Mouse (Mus musculus) common myeloid progenitor, adult 5-6 weeks (primary cell): ENCODE results near the gene Uhmk1. TPM values are rescaled to one million over a fixed set of nuclear protein-coding genes. Genes with fewer than 3 reads are reported as not detected.

Source experiments
- ATAC-seq: replicated peaks from 2 replicates; pipeline ENCODE4 v1.8.0; 2016; ENCODE audit warnings: low read depth, mild to moderate bottlenecking, moderate TSS enrichment, inconsistent platforms; ENCODE audit not compliant: poor library complexity, severe bottlenecking
- total RNA-seq: library from RNA; stranded (forward); fragments of 200-1000, 187-1606 nt; gene quantifications from 2 replicates; pipeline ENCODE4 v1.2.3, GENCODE M21; 2017

Uhmk1 gene
- total RNA-seq, 1 experiment from 2014 or later, result 71.6 TPM

DNA sequence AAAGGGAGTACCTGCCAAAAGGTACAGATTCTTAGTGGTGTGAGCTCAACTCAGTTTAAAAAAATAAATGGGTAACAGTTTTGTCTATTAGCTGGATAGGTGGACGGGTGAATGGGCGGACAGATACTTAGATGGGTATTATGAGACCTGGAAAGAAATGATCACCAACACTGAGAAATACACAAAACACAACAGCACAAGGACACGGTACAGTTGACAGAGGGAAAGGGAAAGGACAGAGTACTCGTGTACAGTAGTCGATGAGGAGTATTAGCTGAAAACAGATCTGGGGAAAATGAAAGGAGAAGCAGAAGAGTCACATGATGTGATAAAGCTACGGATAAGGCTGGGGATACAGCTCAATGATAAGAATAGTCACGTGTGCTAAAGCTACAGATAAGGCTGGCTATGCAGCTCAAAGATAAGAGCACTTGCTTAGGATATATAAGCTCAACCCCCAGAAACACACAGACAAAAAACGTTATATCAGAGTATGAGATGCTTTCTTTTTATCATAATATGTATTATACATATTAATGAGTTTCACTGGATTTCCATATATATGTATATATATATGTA lies 38.4 kb downstream of the Uhmk1 start:
- ATAC-seq, result no peak

- no peak for ATAC-seq
Measured at GRCm38 (mm10) chr1:170175848-170176247, 39.3 kb downstream of the Uhmk1 start.

DNA sequence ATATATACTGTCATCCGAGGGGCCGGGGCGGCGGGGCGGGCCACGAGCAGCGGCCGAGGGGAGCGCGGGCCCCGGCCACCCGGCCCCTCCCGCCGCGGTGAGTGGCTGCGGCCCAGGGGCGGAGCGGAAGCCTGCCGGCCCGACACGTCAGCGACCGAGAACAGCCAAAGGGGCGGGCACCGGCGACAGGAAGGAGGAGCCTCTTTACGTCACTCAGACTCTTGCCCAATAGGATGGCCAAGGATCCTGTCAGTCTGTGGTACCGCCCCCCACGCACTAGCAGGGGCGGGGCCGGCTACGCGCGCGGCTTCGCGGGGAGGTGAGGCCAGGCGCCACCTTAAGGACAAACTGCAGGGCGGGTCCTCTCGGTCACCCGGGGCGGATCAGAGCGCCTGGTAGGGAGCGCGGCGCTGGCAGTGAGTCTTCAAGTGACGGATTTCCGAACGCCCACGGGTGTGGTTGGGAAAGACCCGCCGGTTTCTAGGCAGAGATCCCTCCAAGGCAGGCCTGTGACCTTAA lies 40.3 kb downstream of the Uhmk1 start, which contains the start of gene Uap1:
Gene Uap1, minus strand, starts transcription at position 144 of the 519 bp plus-strand sequence.
- ATAC-seq, result peak; percentile 93

DNA sequence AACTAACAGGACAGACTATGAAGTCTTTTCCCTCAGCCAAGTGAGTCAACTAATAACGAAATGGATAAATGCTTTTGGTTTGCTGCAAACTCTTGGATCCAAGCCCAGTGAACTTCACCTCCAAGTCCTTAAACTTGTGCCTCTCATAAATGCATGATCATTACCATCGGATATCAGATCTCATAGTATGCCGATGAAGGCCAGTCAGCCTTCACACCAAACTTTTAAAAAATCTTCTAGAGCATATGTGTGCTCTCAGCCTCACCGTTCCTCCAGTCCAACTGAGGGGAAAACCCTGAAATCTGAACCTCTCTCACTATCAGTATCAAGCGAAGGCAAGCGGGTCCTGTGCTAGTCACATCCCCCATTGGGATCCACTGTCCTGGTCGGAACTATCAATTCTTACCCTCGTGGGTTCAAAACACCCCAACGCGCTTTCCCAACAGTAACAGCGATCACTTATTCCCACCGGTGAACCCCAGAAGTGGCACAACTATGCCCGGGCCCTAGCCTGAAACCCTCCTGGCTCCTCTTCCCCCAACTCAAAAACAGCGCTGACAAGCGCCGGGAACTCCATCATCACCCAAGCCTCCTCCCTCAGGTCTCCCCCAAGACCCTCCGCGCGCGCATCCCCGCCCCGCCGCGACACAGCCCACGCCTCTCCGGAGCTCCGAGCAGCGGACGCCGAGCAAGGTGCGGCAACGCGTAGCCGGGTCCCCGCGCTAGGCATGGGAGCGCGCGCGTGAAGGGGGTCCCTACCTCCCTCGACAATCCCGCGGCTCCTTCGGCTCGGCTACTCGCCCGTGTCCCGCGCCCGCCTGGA lies 41.0 kb downstream of the Uhmk1 start:
- peak; percentile 13; the same call in 1 of the 2 replicates for ATAC-seq

GRCm38 (mm10) chr1:170167781-170168180 lies 47.4 kb downstream of the Uhmk1 start:
- ATAC-seq, result 0 out of 2 replicates have a peak, but pooled peaks have one; percentile 13

DNA sequence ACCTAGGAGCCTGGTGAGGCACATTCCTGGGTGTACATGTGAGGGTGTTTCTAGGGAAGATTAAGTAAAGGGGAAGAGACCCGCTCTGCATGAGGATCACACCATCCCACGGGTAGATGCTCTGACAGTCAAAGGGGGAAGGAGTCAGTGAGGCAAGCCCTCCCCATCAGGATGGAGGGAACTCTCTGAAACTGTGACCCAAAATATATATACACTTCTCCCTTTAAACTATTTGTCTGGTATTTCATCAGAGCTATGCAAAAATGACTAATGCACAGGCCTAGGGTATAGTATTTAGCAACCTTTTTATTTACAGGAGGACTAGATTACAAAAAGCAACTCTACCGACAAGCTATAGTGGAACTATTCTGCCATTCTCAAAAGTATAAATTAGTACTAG lies 50.3 kb downstream of the Uhmk1 start:
- ATAC-seq, result 0 out of 2 replicates have a peak, but pooled peaks have one; percentile 9

GRCm38 (mm10) chr1:170164053-170164614 lies 51.1 kb downstream of the Uhmk1 start:
- no peak for ATAC-seq

DNA sequence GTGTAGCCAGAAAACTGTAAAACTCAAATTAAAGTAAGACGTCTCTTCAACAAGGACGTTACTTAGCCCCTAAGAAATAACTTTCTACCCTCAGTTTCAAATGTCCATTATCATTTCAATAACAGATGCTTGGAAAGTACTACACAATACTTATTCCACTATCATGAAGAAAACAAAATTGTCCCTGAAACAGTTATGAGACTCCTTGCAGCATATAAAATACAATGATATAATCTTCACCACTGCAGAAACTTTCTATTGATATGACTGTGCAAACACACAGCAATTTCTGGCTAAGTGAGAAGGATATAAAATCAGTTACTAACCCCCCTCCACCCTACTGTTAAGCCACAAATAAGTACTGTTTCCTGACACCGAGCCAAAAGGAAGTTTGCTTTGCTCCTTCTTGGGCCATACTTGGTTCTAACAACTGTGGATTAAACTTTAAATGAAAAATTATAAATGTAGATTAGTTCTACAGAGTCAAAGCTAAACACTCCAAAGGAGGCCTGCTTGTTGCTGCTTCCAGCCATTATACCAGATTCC lies 51.7 kb downstream of the Uhmk1 start:
- peak; percentile 19 for ATAC-seq

DNA sequence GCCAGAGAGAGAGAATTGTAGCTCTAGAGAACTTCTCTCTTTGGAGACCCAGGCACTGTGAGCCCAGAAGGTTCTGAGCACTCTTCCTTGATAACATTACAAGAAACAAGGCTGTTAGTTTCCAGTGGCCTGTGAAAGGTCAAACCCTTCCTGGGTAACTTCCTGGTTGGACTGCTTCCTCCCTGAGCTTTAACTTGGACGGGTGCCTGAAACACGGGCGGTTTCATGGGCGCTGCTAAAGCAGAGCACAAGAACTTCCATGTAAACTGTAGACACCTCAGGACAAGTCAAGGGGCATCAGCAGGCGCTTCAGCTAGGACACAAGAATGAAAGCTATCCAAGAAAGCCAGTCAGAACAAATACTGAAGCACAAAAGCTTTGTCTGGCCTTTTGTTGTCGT lies 53.3 kb downstream of the Uhmk1 start:
- ATAC-seq, result peak; percentile 31

- ATAC-seq, result peak; percentile 22
Measured at GRCm38 (mm10) chr1:170160397-170160938, 54.7 kb downstream of the Uhmk1 start.

DNA sequence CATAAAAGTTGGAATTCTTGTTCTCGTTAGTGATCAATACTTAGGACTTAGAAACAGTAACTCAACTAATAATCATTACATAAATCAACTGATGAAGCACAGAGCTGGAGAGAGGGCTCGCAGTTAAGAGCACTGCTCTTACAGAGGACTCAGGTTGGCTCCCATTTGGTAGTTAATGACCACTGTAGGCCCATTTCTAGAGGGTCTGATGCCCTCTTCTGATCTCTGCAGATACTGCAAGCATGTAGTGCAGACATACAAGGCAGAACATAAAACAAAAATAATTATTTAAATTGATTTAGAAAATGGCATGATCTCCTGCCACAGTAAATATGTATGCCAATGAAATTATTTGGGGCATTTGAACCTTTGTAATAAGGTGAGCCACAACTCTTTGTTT lies 55.5 kb downstream of the Uhmk1 start:
- 0 out of 2 replicates have a peak, but pooled peaks have one; percentile 28 for ATAC-seq

GRCm38 (mm10) chr1:170155761-170156160 lies 59.4 kb downstream of the Uhmk1 start:
- ATAC-seq, result no peak

DNA sequence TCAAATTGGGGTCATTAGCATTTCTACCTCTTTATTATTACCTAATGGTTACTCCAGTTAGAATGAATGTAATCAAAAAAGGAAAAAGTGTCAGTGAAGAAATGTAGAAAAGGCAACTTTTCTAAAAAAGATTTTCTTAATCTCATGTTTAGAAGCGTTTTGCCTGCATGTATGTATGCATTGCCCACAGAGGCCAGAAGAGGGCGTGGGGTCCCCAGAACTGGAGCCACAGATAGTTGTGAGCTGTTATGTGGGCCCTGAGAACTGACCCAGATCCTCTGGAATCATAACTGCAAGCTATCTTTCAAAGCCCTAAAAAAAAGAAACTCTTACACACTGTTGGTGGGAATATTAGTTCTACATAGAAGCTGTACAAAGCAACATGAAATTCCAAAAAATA lies 59.9 kb downstream of the Uhmk1 start:
- no peak for ATAC-seq

DNA sequence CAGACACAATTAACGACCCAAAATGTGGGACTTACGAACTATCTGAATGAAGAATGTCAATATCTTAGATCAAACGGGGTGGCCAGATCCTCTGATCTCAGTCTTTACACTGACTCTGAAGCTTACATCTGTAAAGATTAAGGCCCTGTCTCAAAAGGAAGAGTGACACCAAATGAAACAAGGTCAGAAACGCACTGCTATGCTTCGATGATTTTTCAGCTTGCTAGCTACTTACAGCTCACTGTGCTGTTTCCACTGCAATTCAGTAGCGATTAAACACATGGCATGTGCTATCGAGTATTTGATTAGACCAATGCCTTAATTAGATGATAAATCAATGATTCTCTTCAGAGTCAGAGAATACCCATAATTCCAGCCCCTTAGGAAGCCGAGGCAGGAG lies 61.2 kb downstream of the Uhmk1 start:
- ATAC-seq, result no peak

DNA sequence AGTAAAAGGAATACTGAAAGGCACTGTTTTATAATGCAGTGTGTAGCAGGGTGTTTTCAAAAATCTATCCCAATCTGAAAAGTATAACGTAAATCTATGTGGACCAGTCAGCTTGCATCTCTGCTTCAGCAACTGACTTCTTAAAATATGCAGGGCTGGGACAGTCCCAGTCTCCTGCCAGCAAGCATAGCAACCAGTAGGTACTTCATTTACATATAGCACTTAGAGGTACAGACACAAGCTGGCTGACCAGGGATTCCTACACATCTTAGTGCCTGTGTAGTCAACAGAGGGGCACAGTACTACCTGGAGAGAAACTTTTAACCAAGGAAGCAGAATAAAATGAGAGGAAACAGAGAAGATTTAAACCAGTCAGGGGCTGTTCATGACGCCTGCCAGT lies 62.6 kb downstream of the Uhmk1 start:
- no peak for ATAC-seq

DNA sequence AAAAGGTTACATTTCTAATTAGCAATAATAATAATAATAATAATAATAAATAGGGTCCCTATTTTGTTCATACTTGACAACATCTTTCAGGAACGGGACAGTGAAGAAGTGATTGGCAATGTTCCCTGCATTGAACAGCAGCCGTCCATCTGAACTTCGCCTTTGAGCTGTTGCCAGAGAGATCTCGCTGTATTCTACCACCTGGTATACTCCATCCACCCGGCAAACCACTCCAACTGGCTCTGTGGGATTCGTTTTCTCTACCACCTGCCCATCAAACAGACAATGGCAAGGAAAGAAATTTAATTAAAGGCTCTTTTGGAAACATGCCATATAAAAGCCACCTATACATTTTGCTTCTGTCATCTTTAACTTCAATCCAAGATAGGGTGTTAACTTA lies 64.3 kb downstream of the Uhmk1 start:
- no peak for ATAC-seq

DNA sequence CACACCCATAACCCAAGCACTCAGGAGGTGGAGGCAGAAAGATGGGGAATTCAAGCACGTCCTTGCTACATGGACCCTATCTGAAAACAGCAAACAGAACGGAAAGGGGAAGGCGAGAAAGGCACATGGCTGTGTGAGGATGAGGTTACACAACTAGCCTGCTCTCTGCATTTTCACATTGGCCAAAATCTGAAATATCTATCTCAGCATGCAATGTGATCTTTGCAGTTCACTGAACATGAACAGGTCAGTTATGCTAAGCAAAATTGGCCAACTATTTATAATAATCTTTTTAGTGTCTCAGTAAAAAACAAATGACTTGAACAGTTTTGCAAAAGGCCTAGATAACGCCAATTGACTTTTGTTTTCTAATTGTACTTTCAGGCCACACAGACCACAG lies 65.4 kb downstream of the Uhmk1 start:
- no peak for ATAC-seq

GRCm38 (mm10) chr1:170148536-170148935 lies 66.7 kb downstream of the Uhmk1 start:
- ATAC-seq, result peak; percentile 72

DNA sequence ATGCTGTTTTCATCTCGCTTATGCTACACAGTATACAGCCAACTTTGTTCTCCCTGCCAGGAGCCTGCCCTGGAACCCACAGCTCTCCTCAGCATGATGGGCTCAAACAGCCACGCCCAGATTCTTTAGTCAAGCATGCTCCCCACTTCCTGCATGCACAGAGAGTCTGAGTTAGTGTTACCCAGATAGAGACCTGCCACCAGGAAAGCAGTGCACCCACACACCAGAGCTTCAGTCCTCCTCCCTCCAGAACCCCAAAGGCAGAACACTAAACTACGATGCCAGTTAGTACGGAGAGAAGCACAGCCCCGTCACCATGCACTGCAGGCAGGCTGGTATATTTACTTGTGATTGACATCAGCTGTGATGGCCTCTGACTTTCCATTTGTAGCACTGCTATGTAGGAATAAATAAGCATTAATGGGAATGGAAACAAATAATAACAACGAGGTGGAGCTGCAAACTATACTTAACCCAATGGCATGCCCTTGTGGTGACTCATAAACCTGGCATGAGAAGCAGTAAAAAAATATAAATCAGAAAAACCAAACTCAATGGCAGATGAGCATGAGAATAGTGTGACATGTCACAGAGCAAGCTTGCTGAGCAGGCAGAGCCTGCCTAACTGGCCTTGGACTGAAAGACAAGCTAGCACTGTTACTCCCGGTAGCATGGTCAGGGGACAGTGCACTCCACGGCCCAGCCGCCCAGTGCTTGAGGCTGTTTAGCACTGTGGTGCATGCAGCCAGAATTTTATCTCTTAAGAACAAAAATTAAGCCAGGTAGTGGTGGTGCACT lies 67.3 kb downstream of the Uhmk1 start:
- ATAC-seq, result peak; percentile 61

GRCm38 (mm10) chr1:170145606-170146005 lies 69.6 kb downstream of the Uhmk1 start:
- no peak for ATAC-seq
